ENCODE assay signal across 14 mouse cellular contexts in the genomic region with DNA sequence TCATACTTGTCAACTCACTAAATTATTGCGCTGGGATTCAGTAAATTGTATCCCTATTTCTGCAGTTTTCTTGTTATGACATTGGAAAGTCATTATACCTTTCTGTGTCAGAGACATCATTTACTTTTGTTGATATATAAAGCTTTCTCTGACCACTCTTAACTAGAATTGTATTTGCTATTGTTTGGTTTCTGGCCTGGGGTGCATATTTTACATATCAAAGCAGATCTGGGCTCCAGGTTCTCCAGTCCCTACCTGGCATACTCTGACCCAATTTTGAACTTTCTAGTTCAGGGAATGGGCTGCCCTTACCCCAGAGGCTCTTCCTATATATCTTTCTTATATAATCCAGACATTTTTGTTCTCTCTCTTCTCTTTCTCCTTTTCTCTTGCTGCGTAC.
"Had no signal": no experiment of that assay in that cellular context is flagged by ENCODE, and none has a peak within 500 bp of the region (broad histone marks: within the 10 kb centered on the region; RNA-seq: fewer than 3 reads in every experiment).

No protein-coding gene starts in this region.

- H3K9ac ChIP-seq: lung, embryonic 14.5 days; midbrain, embryonic 13.5 days; midbrain, embryonic 15.5 days; neural tube, embryonic 12.5 days had no signal

- H3K4me3 ChIP-seq: midbrain, embryonic 13.5 days; midbrain, embryonic 15.5 days; neural tube, embryonic 12.5 days had no signal

- H3K36me3 ChIP-seq: midbrain, embryonic 13.5 days; midbrain, embryonic 15.5 days; neural tube, embryonic 12.5 days had no signal

- ATAC-seq: midbrain, embryonic 13.5 days; midbrain, embryonic 15.5 days had no signal

- H3K27me3 ChIP-seq: midbrain, embryonic 13.5 days; midbrain, embryonic 15.5 days; neural tube, embryonic 12.5 days had no signal

- H3K4me1 ChIP-seq: midbrain, embryonic 13.5 days; midbrain, embryonic 15.5 days; neural tube, embryonic 12.5 days had no signal

- H3K9me3 ChIP-seq: midbrain, embryonic 13.5 days; midbrain, embryonic 15.5 days; neural tube, embryonic 12.5 days had no signal

- H3K27ac ChIP-seq: midbrain, embryonic 13.5 days; midbrain, embryonic 15.5 days; neural tube, embryonic 12.5 days had no signal

- H3K4me2 ChIP-seq: lung, embryonic 14.5 days; midbrain, embryonic 11.5 days; midbrain, embryonic 13.5 days; midbrain, embryonic 15.5 days; neural tube, embryonic 12.5 days had no signal

- DNase-seq: lung, adult 18-20 months; lung, embryonic 14.5 days; lung, postnatal 10 days; lung, postnatal 4 days; right cerebral cortex, postnatal 25 days; right cerebral cortex, postnatal 4 days; spleen, adult 18-20 months; thymus, adult 18-20 months; thymus, postnatal 14 days; thymus, postnatal 36 days had no signal
